In genomic region chr13:95638894-95639293, GRCm38 (mm10) we compare ENCODE assay signal across 8 mouse cellular contexts. TPM values are rescaled to one million over a fixed set of nuclear protein-coding genes. Genes with fewer than 3 reads are reported as not detected.
A peak's percentile ranks its signal among the peaks of the same experiment; 100 is the strongest.
DNase-seq lines count a peak whose midpoint lies in the region; ATAC-seq and TF ChIP-seq lines count a peak whose summit lies in the region.

No protein-coding gene starts in this region.

- no peak for ATAC-seq in limb, embryonic 12.5 days (ENCODE audit: insufficient number of reproducible peaks, insufficient read depth, low FRiP score, low TSS enrichment, low read depth)
- no peak for ATAC-seq in neural tube, embryonic 15.5 days (ENCODE audit: low FRiP score)
- no peak for ATAC-seq in cerebellum, adult (ENCODE audit: insufficient number of reproducible peaks, low FRiP score, low TSS enrichment)
- ATAC-seq in activated CD4-positive, CD25-positive, alpha-beta regulatory T cell, adult 4 months, result no peak

- TF ChIP-seq CTCF in spleen, adult 2 months (IDR thresholded peaks at IDR 0.05; ENCODE audit: extremely low read depth, insufficient read depth, insufficient read length, insufficient replicate concordance), result no peak

- H3K9ac ChIP-seq in limb, embryonic 12.5 days (replicated peaks), result no peak overlapping the region
- no peak overlapping the region for H3K9ac ChIP-seq in neural tube, embryonic 15.5 days (replicated peaks)

- no peaks in the 10 kb centered on the region for H3K9me3 ChIP-seq in limb, embryonic 12.5 days
- no peaks in the 10 kb centered on the region for H3K9me3 ChIP-seq in neural tube, embryonic 15.5 days (replicated peaks)

- no peak for TF ChIP-seq POLR2A in spleen, adult 2 months (IDR thresholded peaks at IDR 0.05; ENCODE audit: low read depth, low read length)

- no peak overlapping the region for H3K4me3 ChIP-seq in spleen, adult 2 months (ENCODE audit: extremely low read depth, insufficient read depth, insufficient read length)
- H3K4me3 ChIP-seq in limb, embryonic 12.5 days (replicated peaks), result no peak overlapping the region
- H3K4me3 ChIP-seq in neural tube, embryonic 15.5 days (replicated peaks), result no peak overlapping the region

- H3K4me2 ChIP-seq in limb, embryonic 12.5 days, result no peak overlapping the region
- H3K4me2 ChIP-seq in neural tube, embryonic 15.5 days, result no peak overlapping the region

- H3K27ac ChIP-seq in spleen, adult 2 months (ENCODE audit: insufficient read depth, low read length), result peak overlapping the region; percentile 1; the same call in 1 of the 2 replicates
- peak overlapping the region; percentile 59; the same call in 1 of the 2 replicates for H3K27ac ChIP-seq in limb, embryonic 12.5 days
- peak overlapping the region; percentile 39; the same call in 1 of the 2 replicates for H3K27ac ChIP-seq in neural tube, embryonic 15.5 days (replicated peaks)

- H3K27me3 ChIP-seq in spleen, adult 2 months (ENCODE audit: control insufficient read depth, insufficient read depth, low read length), result no peaks in the 10 kb centered on the region
- H3K27me3 ChIP-seq in limb, embryonic 12.5 days, result no peaks in the 10 kb centered on the region
- H3K27me3 ChIP-seq in neural tube, embryonic 15.5 days (replicated peaks), result no peaks in the 10 kb centered on the region

- DNase-seq in spleen, adult 2 months (ENCODE audit: low read depth in 1 of 2, low spot score in 2 of 2), result no peak
- no peak for DNase-seq in spleen, postnatal 14 days (ENCODE audit: low spot score in 2 of 2)
- DNase-seq in heart, postnatal 4 days, result peak; percentile 41
- no peak for DNase-seq in cerebellum, adult 9-10 months

- H3K36me3 ChIP-seq in spleen, adult 2 months (ENCODE audit: control insufficient read depth, insufficient read depth, low read length), result no peaks in the 10 kb centered on the region
- H3K36me3 ChIP-seq in limb, embryonic 12.5 days, result peaks cover 15% of the 10 kb centered on the region
- H3K36me3 ChIP-seq in neural tube, embryonic 15.5 days, result no peaks in the 10 kb centered on the region

- 69% methylated on average over 5 of the region's 5 CpGs for WGBS in spleen, adult 2 months
- WGBS in limb, embryonic 12.5 days, result 14% methylated on average over 5 of the region's 5 CpGs
- 36% methylated on average over 5 of the region's 5 CpGs for WGBS in neural tube, embryonic 15.5 days

- no peaks in the 10 kb centered on the region for H3K4me1 ChIP-seq in spleen, adult 2 months (ENCODE audit: control insufficient read depth, insufficient read depth, insufficient read length)
- peaks cover 27% of the 10 kb centered on the region for H3K4me1 ChIP-seq in limb, embryonic 12.5 days (replicated peaks)
- peaks cover 20% of the 10 kb centered on the region for H3K4me1 ChIP-seq in neural tube, embryonic 15.5 days

RNA-seq across cellular contexts. Expression of gene F2r, which starts 20.6 kb away (rescaled TPM):
- 25.6 and 30.7 TPM in 2 replicates for polyA plus RNA-seq in spleen, adult 2 months (2012; rRNA removed)
- 10 to 100 TPM; 66.3 to 72.7 TPM for total RNA-seq in heart, postnatal 4 days (2021)
- 118 and 120 TPM in 2 replicates for polyA plus RNA-seq in limb, embryonic 12.5 days (2016; fragmentation: Nextera tagmentation; extraction: Ambion mirVana)
- 52.1 and 53.9 TPM in 2 replicates for polyA plus RNA-seq in neural tube, embryonic 15.5 days (2015; fragmentation: Nextera tagmentation; extraction: Ambion mirVana)
- 10 to 100 TPM; 32.9 to 37.3 TPM for polyA plus RNA-seq in activated CD4-positive, CD25-positive, alpha-beta regulatory T cell, adult 4 months (2017; shearing (Covaris generic))

RNA-seq across cellular contexts. Expression of gene F2rl2, which starts 57.8 kb away (rescaled TPM):
- polyA plus RNA-seq in spleen, adult 2 months (2012; rRNA removed), result 10.7 and 11.8 TPM in 2 replicates
- total RNA-seq in heart, postnatal 4 days (2021), result under 1 TPM in 1 of 2 experiments, not detected in 1; 0.14 TPM
- polyA plus RNA-seq in limb, embryonic 12.5 days (2016; fragmentation: Nextera tagmentation; extraction: Ambion mirVana), result 0.94 and 0.95 TPM in 2 replicates
- polyA plus RNA-seq in neural tube, embryonic 15.5 days (2015; fragmentation: Nextera tagmentation; extraction: Ambion mirVana), result 1.9 and 2.1 TPM in 2 replicates
- 1 to 10 TPM; 8.3 to 9.3 TPM for polyA plus RNA-seq in activated CD4-positive, CD25-positive, alpha-beta regulatory T cell, adult 4 months (2017; shearing (Covaris generic))

Comparison
In these comparisons a context has a peak if more than half of its experiments do, and no peak if none do; other contexts are left out.
1. H3K27ac ChIP-seq: peak in every context shown above with its lines; median percentile 59 in limb, embryonic 12.5 days; 39 in neural tube, embryonic 15.5 days; 1 in spleen, adult 2 months.